Mouse (Mus musculus): Measurements from ENCODE around the gene Ankrd66.

The Ankrd66 gene

DNA sequence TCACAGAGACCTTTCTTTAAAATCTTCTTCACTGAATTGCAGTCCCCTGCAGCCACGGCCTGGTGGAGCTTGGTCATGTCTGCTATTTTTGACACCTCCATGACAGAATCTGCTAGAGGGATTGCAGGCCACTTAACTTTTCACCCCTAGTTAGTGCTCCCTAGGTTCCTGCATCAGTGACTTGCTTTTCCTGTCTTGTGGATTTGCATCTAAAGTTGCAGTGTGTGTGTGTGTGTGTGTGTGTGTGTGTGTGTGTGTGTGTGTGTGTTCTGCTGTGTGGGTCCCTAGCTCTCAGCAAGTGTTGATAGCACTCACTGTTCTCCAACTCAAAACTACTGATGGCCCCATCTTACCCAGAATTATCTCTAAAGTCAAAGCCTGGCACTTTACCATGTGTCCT lies at the start of gene Ankrd66:
TSS of gene Ankrd66 (minus strand) at position 101 of the 400 bp plus-strand sequence.
- DNase-seq (ENCODE audit: low read depth, low spot score): no peak

DNA sequence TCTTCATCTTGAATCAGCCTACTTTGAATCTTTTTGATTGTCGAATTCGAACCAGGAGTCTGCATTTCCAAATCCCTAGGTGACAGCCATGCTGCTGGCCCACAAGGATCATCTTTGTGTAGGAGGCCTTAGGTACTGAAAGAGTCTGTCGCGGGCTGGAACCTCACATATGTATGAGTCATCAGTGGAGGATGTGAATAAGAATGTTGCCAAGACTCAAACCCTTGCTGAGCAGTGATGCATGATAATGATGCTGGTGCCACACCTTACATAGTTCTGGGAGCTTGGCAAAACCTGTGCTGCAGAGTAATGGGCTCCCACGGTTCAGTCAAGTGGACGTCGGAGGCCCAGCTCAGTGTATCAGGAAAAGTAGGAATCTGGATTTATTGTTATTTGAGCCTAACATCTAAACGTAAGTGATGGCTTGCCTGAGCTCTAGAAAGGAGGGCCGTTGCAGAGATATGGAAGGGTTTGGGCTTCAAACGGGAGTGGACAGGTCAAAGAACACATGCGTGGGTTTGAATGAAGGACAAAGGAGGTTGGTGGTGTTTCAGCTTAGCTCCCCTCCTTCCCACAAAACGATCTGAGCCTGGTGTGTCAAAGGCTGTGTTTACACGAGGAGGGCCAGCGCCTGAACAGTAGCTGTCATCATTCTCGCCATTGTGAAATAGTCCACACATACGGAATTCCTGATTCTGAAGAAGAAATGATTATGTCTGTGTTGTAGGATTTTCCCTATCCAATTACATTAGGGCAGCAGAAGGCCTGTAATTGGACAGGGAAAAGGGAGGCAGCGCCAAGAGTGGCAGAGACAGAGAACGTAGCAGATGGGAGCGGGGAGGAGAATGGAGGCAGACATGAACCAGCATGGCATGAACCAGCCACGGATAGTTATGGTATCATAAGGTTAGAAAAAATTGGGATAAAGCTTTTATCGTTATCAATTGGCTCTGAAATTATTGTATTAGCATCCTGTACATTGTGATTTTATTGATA lies 49.2 kb upstream of the Ankrd66 start:
- DNase-seq (ENCODE audit: low read depth, low spot score): peak; percentile 85

- DNase-seq (ENCODE audit: low read depth, low spot score): no peak
Observed at GRCm38 (mm10) chr17:43590531-43590930, 47.1 kb upstream of the Ankrd66 start.

DNA sequence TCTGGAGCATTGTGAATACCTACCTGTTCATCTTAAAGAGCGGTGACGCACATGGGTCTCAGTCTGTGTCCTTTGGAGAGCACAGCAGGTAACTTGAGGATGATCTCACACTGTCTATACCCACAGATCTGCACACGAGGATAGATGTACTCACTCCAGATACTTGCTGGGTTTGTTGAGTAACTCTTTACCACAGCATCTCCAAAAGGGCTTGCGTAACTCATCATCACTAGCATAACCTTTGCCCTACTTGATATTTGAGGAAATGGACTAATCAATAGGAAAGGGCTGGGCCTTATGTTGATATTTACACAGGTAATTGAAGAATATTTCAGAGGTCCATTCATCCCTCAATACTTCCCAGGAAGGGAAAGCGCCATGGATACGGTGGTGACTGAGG lies 46.3 kb upstream of the Ankrd66 start:
- no peak for DNase-seq (ENCODE audit: low read depth, low spot score)

DNA sequence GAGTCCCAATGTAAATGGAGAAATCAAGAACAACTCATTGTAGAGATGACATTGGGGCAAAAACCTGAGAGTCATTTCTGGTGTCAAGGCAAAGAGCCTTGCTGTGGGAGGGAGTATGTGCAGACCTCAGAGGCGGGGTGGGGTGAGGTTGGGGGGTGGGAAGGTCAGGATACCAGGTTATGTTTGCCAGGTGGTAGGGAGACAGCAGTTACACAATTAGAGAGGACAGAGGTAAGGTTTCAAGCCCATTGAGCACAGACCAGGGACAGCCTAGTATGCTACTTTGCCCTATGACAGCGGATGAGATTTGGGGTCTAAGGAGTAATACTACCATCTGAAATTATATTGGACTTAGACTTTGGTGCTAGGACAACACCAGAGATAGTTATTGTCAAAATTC lies 43.8 kb upstream of the Ankrd66 start:
- DNase-seq (ENCODE audit: low read depth, low spot score): no peak

DNA sequence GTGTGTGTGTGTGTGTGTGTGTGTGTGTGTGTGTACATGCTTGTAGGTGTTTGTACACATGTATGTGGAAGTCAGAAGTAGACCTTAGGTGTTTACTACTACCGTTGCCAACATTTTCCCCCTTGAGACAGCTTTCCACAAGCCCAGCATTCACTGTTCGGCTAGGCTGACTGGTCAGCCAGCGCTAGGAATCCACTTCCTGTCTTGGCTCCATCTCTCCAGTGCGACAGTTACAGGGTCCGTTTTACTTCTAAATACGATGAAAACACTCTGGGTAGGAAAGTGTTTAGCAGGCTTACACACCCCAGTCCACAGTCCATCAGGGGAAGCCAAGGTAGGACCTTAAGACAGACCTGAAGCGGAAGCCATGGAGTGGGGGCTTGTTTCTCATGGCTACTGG lies 41.3 kb upstream of the Ankrd66 start:
- DNase-seq (ENCODE audit: low read depth, low spot score): no peak

GRCm38 (mm10) chr17:43581012-43581467 lies 37.6 kb upstream of the Ankrd66 start:
- DNase-seq (ENCODE audit: low read depth, low spot score): peak; percentile 45

- no peak for DNase-seq (ENCODE audit: low read depth, low spot score)
Observed at GRCm38 (mm10) chr17:43580456-43580855, 37.0 kb upstream of the Ankrd66 start.

DNA sequence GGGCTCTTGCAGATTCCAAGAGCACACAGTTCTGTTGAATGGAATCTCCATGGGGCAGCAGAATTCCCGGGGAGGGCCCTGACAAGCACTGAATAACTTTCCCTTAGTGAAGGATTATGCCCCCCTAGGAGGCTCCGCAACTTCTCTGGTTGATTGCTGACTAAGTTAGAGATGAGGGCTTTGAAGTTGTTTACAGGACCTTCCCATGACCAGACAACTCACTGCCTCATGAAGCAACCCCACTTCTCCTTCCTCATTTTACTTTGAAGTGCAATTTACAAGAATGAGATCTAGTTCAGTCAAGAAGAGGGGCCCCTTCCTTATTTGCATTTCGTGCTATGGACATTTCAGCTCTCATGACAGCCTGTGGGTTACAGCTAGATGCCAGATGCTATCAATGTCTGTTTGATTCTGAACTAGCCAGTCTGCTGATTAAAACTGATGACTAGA lies 30.2 kb upstream of the Ankrd66 start:
- peak; percentile 12 for DNase-seq (ENCODE audit: low read depth, low spot score)

DNA sequence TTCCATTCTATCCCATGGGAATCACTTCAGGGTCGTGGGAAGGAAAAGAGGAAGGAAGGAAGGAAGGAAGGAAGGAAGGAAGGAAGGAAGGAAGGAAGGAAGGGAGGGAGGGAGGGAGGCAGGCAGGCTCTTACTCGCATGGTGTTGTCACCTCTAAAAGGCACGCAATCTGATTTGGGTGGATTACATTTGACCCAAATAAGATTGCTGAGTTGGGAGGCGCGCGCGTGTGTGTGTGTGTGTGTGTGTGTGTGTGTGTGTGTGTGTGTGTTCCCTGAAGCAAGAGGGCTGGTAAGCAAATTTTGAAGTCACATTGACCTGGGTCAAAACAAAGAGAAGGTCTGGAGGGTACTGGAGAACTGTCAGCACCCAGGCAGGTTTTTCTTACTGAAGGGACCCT lies 25.8 kb upstream of the Ankrd66 start:
- no peak for DNase-seq (ENCODE audit: low read depth, low spot score)

DNA sequence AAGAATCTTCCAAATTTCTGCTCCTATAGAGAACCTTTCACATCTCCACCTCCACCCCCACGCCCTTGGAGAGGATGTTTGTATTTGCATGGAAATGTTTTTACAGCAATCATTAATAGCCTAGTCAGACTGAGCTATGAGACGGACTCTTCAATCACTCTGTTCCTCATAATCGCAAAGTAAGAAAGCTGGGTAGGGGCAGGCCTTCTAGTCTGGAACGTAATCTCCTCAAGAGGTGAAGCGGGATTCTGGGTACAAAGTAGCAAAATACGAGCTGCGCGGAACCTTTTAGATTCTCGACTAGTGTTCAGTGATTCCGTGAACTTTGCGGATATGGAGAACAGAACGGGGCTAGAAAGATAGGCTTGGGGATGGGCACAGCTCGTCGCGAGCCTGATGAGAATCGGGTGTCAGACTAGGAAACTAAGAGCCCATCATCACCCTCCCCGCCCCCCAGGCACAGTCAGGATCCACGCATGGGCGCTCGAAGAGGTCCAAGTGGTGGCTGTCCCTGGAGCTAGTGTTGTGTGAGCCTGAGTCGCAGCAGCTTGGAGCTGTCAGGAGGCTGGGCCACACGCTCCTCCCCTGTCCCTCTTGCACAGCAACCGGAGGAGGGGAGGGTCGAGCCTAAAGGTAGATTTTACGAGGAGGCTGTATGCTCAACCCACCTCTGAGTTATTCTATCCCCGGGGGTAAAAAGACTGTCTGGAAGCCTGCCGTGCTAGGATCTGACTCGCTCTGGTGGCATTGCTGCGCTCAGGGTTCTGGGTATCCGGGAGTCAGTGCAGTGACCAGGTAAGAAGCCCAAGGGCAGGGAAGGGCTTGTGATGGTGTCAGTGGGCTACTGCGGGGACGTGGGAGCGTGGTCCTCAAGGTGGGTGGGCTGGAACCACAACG lies 24.8 kb upstream of the Ankrd66 start, which contains the start of gene Pla2g7:
TSS of gene Pla2g7 (plus strand) at position 107 of the 897 bp plus-strand sequence.
- DNase-seq (ENCODE audit: low read depth, low spot score): peak; percentile 72

DNA sequence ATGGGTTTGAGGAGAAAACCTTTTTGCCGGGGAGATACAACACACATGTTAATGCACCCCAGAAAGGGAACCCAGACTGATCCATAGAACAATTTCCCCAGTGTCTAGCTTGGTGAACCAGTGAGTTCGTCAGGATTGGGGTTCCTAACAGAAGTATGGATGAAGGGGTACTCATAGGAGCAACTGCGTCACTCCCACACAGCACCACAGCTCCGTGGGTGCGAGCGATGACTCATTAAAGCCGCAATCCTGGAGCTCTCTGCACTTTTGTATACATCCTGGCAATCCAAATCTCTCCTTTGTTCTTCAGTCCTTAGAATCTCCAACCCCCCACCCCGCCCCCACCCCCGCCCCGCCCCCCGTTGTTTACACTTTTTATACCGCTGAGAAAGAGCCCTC lies 24.2 kb upstream of the Ankrd66 start:
- peak; percentile 66 for DNase-seq (ENCODE audit: low read depth, low spot score)

DNA sequence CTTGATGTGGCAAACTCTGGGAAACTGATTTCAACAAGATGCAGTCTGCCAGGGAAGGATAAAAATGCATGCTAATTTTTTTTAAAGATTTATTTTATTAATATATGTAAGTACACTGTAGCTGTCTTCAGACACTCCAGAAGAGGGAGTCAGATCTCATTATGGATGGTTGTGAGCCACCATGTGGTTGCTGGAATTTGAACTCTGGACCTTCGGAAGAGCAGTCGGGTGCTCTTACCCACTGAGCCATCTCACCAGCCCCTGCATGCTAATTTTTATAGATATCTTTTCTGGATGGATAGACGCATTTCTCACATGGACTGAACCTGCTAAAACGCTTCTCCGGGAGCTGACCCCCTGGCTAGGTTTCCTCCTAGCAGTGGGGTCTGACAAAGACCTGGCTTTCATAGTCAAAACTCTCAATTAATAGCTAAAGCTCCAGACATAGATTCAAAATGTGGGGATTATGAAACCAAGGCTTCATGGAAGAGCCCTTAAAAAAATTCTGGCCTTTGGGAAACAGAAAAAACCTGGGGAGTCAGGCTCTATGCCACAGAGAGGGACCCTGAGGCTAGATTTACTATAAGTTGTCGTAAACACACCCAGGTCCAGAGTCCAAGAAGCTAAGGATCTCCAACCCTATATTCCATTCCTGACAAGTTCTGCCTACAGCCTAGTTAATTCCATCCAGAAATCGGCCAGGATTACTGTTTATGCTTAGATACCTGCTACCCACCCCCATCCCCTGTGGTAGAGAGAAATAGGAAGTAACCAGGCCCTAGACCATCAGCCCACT lies 20.0 kb upstream of the Ankrd66 start:
- DNase-seq (ENCODE audit: low read depth, low spot score): no peak

GRCm38 (mm10) chr17:43558678-43559077 lies 15.2 kb upstream of the Ankrd66 start:
- no peak for DNase-seq (ENCODE audit: low read depth, low spot score)

- peak; percentile 43 for DNase-seq (ENCODE audit: low read depth, low spot score)
Observed at GRCm38 (mm10) chr17:43557541-43558090, 14.2 kb upstream of the Ankrd66 start.

DNA sequence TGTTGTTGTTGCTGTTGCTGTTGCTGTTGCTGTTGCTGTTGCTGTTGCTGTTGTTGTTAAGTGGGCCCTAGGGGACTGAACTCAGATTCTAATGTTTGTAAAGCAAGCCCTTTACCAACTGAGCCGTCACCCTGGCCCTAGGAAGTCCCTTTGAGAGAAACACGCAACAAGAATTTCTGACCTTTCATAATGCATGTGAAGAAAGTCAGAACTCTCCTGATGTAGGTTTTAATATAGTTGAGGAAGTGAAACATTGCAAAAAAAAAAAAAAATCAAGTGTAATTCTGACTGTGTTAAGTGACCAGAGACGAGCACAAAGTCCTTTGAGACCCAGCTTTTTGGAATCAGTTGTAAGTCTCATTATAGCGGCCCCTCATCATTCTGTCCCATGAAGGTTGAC lies 13.7 kb upstream of the Ankrd66 start:
- no peak for DNase-seq (ENCODE audit: low read depth, low spot score)

GRCm38 (mm10) chr17:43554516-43555403 lies 11.3 kb upstream of the Ankrd66 start:
- DNase-seq (ENCODE audit: low read depth, low spot score): no peak

- DNase-seq (ENCODE audit: low read depth, low spot score): no peak
Observed at GRCm38 (mm10) chr17:43551122-43551630, 7.7 kb upstream of the Ankrd66 start.

DNA sequence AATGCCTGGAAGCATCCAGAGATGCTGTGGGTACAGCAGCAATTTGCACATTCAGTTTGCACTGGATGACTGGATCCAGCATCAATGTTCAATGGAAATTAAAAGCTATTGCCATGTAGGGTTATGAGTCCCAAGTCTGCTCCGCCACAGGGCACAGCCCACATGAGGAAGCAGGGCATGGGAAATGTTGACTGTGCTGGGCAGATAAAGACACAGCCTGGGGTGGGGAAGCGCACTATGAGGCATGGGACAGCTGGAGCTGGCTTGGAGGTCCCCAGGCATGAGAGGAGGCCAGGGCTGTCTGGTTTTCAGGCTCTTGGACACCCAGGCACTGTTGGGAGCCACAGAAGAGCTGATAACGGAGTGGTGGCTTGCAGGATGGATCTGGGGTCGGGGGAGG lies 601 bp upstream of the Ankrd66 start:
- DNase-seq (ENCODE audit: low read depth, low spot score): no peak

- DNase-seq (ENCODE audit: low read depth, low spot score): no peak
Observed at GRCm38 (mm10) chr17:43538767-43539166, 4.7 kb downstream of the Ankrd66 start.
